Mouse (Mus musculus) mature B cell (primary cell): ENCODE results near the gene Clba1.
"Not testable (repeated sequence)": the region's sequence is repeated elsewhere in the genome, so short reads cannot be mapped to it uniquely, and the experiment has no call there.

Source experiments
- in situ Hi-C: fragments of 300-500 bp; cut with MboI; formaldehyde crosslinking; loops from 2 replicates; pipeline ENCODE4 v1.14.3; 2019

The Clba1 gene

GRCm38 (mm10) chr12:112816866-112817265, 8.1 kb downstream of the Clba1 start:
- in situ Hi-C loops = not testable (repeated sequence)

- in situ Hi-C loops = no loop called here
Measured at GRCm38 (mm10) chr12:112819057-112819662, 10.4 kb downstream of the Clba1 start.

GRCm38 (mm10) chr12:112820401-112820999, 11.8 kb downstream of the Clba1 start:
- in situ Hi-C loops = no loop called here

GRCm38 (mm10) chr12:112821216-112821615, 12.5 kb downstream of the Clba1 start:
- in situ Hi-C loops = no loop called here

GRCm38 (mm10) chr12:112821974-112822373, 13.2 kb downstream of the Clba1 start:
- in situ Hi-C loops = no loop called here

GRCm38 (mm10) chr12:112822676-112823075, 13.9 kb downstream of the Clba1 start:
- in situ Hi-C loops = no loop called here

GRCm38 (mm10) chr12:112823221-112823620, 14.5 kb downstream of the Clba1 start:
- in situ Hi-C loops = no loop called here

GRCm38 (mm10) chr12:112825901-112826300, 17.2 kb downstream of the Clba1 start:
- in situ Hi-C loops = no loop called here

- in situ Hi-C loops = no loop called here
Measured at GRCm38 (mm10) chr12:112828501-112829243, 19.9 kb downstream of the Clba1 start.

GRCm38 (mm10) chr12:112829244-112829864, 20.6 kb downstream of the Clba1 start, which contains the start of gene Cdca4:
Gene Cdca4, minus strand, starts transcription at chr12:112829423.
- in situ Hi-C loops = no loop called here

- in situ Hi-C loops = no loop called here
Measured at GRCm38 (mm10) chr12:112830141-112830540, 21.4 kb downstream of the Clba1 start.

GRCm38 (mm10) chr12:112830570-112830969, 21.8 kb downstream of the Clba1 start:
- in situ Hi-C loops = no loop called here

- in situ Hi-C loops = no loop called here
Measured at GRCm38 (mm10) chr12:112832411-112832810, 23.7 kb downstream of the Clba1 start.

- in situ Hi-C loops = no loop called here
Measured at GRCm38 (mm10) chr12:112833527-112833926, 24.8 kb downstream of the Clba1 start.

- in situ Hi-C loops = loop anchor here (5.0 kb wide), 1 partner anchor 83 kb away; no protein-coding TSS in a partner anchor
Measured at GRCm38 (mm10) chr12:112835046-112835445, 26.3 kb downstream of the Clba1 start.

GRCm38 (mm10) chr12:112840209-112841086, 31.7 kb downstream of the Clba1 start:
- in situ Hi-C loops = no loop called here

GRCm38 (mm10) chr12:112841338-112841892, 32.7 kb downstream of the Clba1 start:
- in situ Hi-C loops = not testable (repeated sequence)

GRCm38 (mm10) chr12:112842128-112842527, 33.4 kb downstream of the Clba1 start:
- in situ Hi-C loops = not testable (repeated sequence)

GRCm38 (mm10) chr12:112843803-112844202, 35.1 kb downstream of the Clba1 start:
- in situ Hi-C loops = no loop called here

GRCm38 (mm10) chr12:112847880-112848279, 39.1 kb downstream of the Clba1 start:
- in situ Hi-C loops = no loop called here
